Mouse (Mus musculus): ENCODE measurements around the gene Rad51b.

Rad51b gene

GRCm38 (mm10) chr12:79330571-79330970 lies 33.5 kb downstream of the Rad51b start:
- DNase-seq (ENCODE audit: low spot score in 2 of 2), result no peak

- no peak for DNase-seq (ENCODE audit: low spot score in 2 of 2)
Observed at GRCm38 (mm10) chr12:79331722-79332121, 34.6 kb downstream of the Rad51b start.

GRCm38 (mm10) chr12:79338791-79339190 lies 41.7 kb downstream of the Rad51b start:
- no peak for DNase-seq (ENCODE audit: low spot score in 2 of 2)

GRCm38 (mm10) chr12:79340513-79340912 lies 43.4 kb downstream of the Rad51b start:
- no peak for DNase-seq (ENCODE audit: low spot score in 2 of 2)

- no peak for DNase-seq (ENCODE audit: low spot score in 2 of 2)
Observed at GRCm38 (mm10) chr12:79341291-79341845, 44.3 kb downstream of the Rad51b start.

- DNase-seq (ENCODE audit: low spot score in 2 of 2), result no peak
Observed at GRCm38 (mm10) chr12:79346198-79346733, 49.2 kb downstream of the Rad51b start.

GRCm38 (mm10) chr12:79347643-79348042 lies 50.6 kb downstream of the Rad51b start:
- peak in 1 of 2 experiments; percentile 52 for DNase-seq (ENCODE audit: low spot score in 2 of 2)

- no peak for DNase-seq (ENCODE audit: low spot score in 2 of 2)
Observed at GRCm38 (mm10) chr12:79351461-79351860, 54.4 kb downstream of the Rad51b start.

- no peak for DNase-seq (ENCODE audit: low spot score in 2 of 2)
Observed at GRCm38 (mm10) chr12:79352086-79352741, 55.1 kb downstream of the Rad51b start.

GRCm38 (mm10) chr12:79352742-79353114 lies 55.6 kb downstream of the Rad51b start:
- DNase-seq (ENCODE audit: low spot score in 2 of 2), result no peak

GRCm38 (mm10) chr12:79353356-79353755 lies 56.3 kb downstream of the Rad51b start:
- no peak for DNase-seq (ENCODE audit: low spot score in 2 of 2)

GRCm38 (mm10) chr12:79354621-79355020 lies 57.5 kb downstream of the Rad51b start:
- no peak for DNase-seq (ENCODE audit: low spot score in 2 of 2)

- DNase-seq (ENCODE audit: low spot score in 2 of 2), result no peak
Observed at GRCm38 (mm10) chr12:79356138-79356537, 59.1 kb downstream of the Rad51b start.

GRCm38 (mm10) chr12:79357631-79358030 lies 60.5 kb downstream of the Rad51b start:
- DNase-seq (ENCODE audit: low spot score in 2 of 2), result no peak

- peak; percentile 34 to 44 for DNase-seq (ENCODE audit: low spot score in 2 of 2)
Observed at GRCm38 (mm10) chr12:79358613-79359218, 61.6 kb downstream of the Rad51b start.

- no peak for DNase-seq (ENCODE audit: low spot score in 2 of 2)
Observed at GRCm38 (mm10) chr12:79359404-79359803, 62.3 kb downstream of the Rad51b start.

- peak in 1 of 2 experiments; percentile 21 for DNase-seq (ENCODE audit: low spot score in 2 of 2)
Observed at GRCm38 (mm10) chr12:79362219-79362618, 65.1 kb downstream of the Rad51b start.

- DNase-seq (ENCODE audit: low spot score in 2 of 2), result no peak
Observed at GRCm38 (mm10) chr12:79364284-79364683, 67.2 kb downstream of the Rad51b start.

- no peak for DNase-seq (ENCODE audit: low spot score in 2 of 2)
Observed at GRCm38 (mm10) chr12:79368818-79369217, 71.7 kb downstream of the Rad51b start.

- no peak for DNase-seq (ENCODE audit: low spot score in 2 of 2)
Observed at GRCm38 (mm10) chr12:79369512-79370165, 72.6 kb downstream of the Rad51b start.

- DNase-seq (ENCODE audit: low spot score in 2 of 2), result no peak
Observed at GRCm38 (mm10) chr12:79372697-79373096, 75.6 kb downstream of the Rad51b start.

GRCm38 (mm10) chr12:79377378-79377777 lies 80.3 kb downstream of the Rad51b start:
- no peak for DNase-seq (ENCODE audit: low spot score in 2 of 2)

Data from cerebellum, postnatal 4 days (tissue).